Mouse (Mus musculus) E14TG2a.4 (cell line): ENCODE measurements around the gene Gm17359.

Experiments used
- CTCF ChIP-seq: conservative IDR thresholded peaks from 2 replicates; pipeline ENCODE4 v1.5.1; 2014; ENCODE audit warnings: low read length
- NANOG ChIP-seq: IDR thresholded peaks from 2 replicates; pipeline ENCODE4 v1.6.1; 2014; ENCODE audit warnings: borderline replicate concordance, low read length, mixed read lengths
- POU5F1 ChIP-seq: IDR thresholded peaks from 2 replicates; pipeline ENCODE4 v1.6.1; 2014; ENCODE audit warnings: low read length, borderline replicate concordance

DNA sequence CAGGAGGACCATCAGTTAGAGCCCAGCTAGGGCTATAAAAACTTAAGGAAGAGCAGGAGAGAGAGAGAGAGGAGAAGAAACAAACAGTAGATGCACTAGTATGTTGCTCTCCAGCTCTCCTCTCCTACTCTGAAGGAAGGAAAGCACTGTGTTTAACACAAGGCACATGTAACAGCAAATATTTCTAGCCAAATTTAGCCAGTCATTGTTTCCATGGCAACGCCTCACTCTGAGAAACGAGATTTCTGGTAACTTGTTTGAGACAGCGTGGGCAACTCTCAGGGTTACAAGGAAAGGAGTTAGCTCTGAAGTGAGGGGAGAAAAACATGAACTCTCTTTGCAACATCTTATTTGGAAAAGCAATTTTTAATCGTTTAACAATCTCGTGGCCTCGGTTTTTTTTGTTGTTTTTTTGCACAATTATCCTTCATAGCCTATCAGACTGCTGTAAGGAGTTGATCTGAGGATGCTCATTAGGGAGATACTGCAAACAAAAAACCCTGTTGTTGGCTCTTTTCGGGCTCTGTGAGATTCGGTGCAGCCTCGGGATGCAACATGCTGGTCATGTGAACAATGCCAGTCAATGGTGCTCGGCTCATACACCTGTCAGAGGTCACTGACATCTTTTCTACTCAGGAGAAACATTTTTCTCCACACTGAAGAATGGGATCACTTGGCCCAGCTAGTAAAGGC is 22.3 kb upstream of the Gm17359 start:
- no peak for TF ChIP-seq CTCF
- no peak for TF ChIP-seq POU5F1
- no peak for TF ChIP-seq NANOG
